Mouse (Mus musculus) bone marrow macrophage, adult 2 months (primary cell): ENCODE results near the gene Tiam1.

Source experiments
- CTCF ChIP-seq: IDR thresholded peaks from 2 replicates; pipeline ENCODE4 v1.5.1; 2012; ENCODE audit warnings: low read depth, mild to moderate bottlenecking, low read length, moderate library complexity
- POLR2A ChIP-seq: IDR thresholded peaks from 2 replicates; pipeline ENCODE4 v1.6.1; 2012; ENCODE audit warnings: mild to moderate bottlenecking, low read depth, low read length, borderline replicate concordance

GRCm38 (mm10) chr16:89995155-89995554, 148.4 kb downstream of the Tiam1 start:
- TF ChIP-seq POLR2A (no peak), CTCF (no peak)
